8 mouse cellular contexts compared by ENCODE assay signal in the genomic region with DNA sequence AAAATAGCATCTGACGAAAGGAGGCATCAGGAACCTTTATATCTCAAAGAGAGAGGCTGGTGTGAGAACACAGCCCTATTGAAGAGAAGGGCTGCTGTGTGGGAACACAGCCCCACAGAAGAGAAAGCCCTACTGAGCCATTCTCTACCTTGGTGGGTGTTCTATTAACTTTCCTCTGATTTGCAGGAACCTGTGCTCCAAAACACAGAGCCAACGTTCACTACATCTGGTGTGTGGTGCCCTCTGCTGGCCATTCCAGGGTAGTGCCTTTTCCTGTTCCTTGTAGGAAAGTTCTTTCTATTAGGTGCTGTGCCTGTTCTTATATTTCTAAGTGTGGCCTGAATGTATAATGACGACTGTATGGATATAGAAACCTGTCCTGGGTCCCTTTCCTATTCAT. TPM values are rescaled to one million over a fixed set of nuclear protein-coding genes. Genes with fewer than 3 reads are reported as not detected.
DNase-seq lines count a peak whose midpoint lies in the region; ATAC-seq and TF ChIP-seq lines count a peak whose summit lies in the region.

No protein-coding gene starts in this region.

- H3K4me3 ChIP-seq in heart, adult 2 months, result no peak overlapping the region
- H3K4me3 ChIP-seq in limb, embryonic 10.5 days, result no peak overlapping the region
- H3K4me3 ChIP-seq in midbrain, postnatal 0 days (ENCODE audit: low read depth, low read length), result no peak overlapping the region

- TF ChIP-seq POLR2A in heart, adult 2 months (IDR thresholded peaks at IDR 0.05; ENCODE audit: insufficient read depth, low read depth, low read length), result no peak

- DNase-seq in A20 (ENCODE audit: low read depth, low spot score), result peak; percentile 69
- peak; percentile 90 for DNase-seq in adrenal gland, postnatal 14 days
- peak; percentile 81 for DNase-seq in embryo, embryonic 9.5 days (ENCODE audit: extremely low spot score)
- peak; percentile 77 to 85 for DNase-seq in heart, adult 2 months
- DNase-seq in kidney, adult 18-20 months, result peak; percentile 86
- peak; percentile 90 for DNase-seq in limb, embryonic 10.5 days (ENCODE audit: low spot score)
- DNase-seq in midbrain, postnatal 0 days (ENCODE audit: low spot score), result peak; percentile 91
- DNase-seq in spleen, postnatal 10 days (ENCODE audit: low spot score in 2 of 2), result peak; percentile 58 to 85

- ATAC-seq in midbrain, postnatal 0 days (ENCODE audit: low FRiP score), result 0 out of 2 replicates have a peak, but pooled peaks have one; percentile 44

- no peak overlapping the region for H3K4me2 ChIP-seq in midbrain, postnatal 0 days (ENCODE audit: low read depth, low read length, poor library complexity, severe bottlenecking)

- peak; percentile 97 for TF ChIP-seq EP300 in heart, adult 2 months (IDR thresholded peaks at IDR 0.05; ENCODE audit: insufficient read depth, low read depth, low read length)

- intact Hi-C loops in heart, adult 2 months (cut with DNase I), result loop anchor here (1.0 to 5.0 kb wide), 3 partner anchors 46 to 463 kb away; no protein-coding TSS in a partner anchor

- H3K4me1 ChIP-seq in heart, adult 2 months (ENCODE audit: control insufficient read depth, insufficient read depth, low read length), result peaks cover 4% of the 10 kb centered on the region
- peaks cover 19% of the 10 kb centered on the region; the same call in 1 of the 2 replicates for H3K4me1 ChIP-seq in limb, embryonic 10.5 days
- H3K4me1 ChIP-seq in midbrain, postnatal 0 days (ENCODE audit: insufficient read depth, low read length), result no peaks in the 10 kb centered on the region

- no peaks in the 10 kb centered on the region for H3K36me3 ChIP-seq in heart, adult 2 months (ENCODE audit: control insufficient read depth, insufficient read depth, low read length)
- no peaks in the 10 kb centered on the region for H3K36me3 ChIP-seq in limb, embryonic 10.5 days
- no peaks in the 10 kb centered on the region for H3K36me3 ChIP-seq in midbrain, postnatal 0 days (ENCODE audit: insufficient read depth, low read length)

- WGBS in heart, adult 2 months, result 27% methylated on average over 3 of the region's 3 CpGs
- 32% methylated on average over 3 of the region's 3 CpGs for WGBS in limb, embryonic 10.5 days
- 20% methylated on average over 3 of the region's 3 CpGs for WGBS in midbrain, postnatal 0 days

- H3K9me3 ChIP-seq in limb, embryonic 10.5 days (replicated peaks), result no peaks in the 10 kb centered on the region
- no peaks in the 10 kb centered on the region for H3K9me3 ChIP-seq in midbrain, postnatal 0 days (ENCODE audit: low read length)

- peak; percentile 91 for TF ChIP-seq CTCF in heart, adult 2 months (IDR thresholded peaks at IDR 0.05)
- peak; percentile 99 for TF ChIP-seq CTCF in midbrain, postnatal 0 days (IDR thresholded peaks at IDR 0.05)

- H3K79me2 ChIP-seq in heart, adult 2 months (replicated peaks; ENCODE audit: control insufficient read depth, insufficient read depth, low read length), result no peaks in the 10 kb centered on the region

- H3K27ac ChIP-seq in heart, adult 2 months, result peak overlapping the region; percentile 10; the same call in 1 of the 2 replicates
- H3K27ac ChIP-seq in limb, embryonic 10.5 days, result no peak overlapping the region
- no peak overlapping the region for H3K27ac ChIP-seq in midbrain, postnatal 0 days (ENCODE audit: low read depth, low read length)

- no peak overlapping the region for H3K9ac ChIP-seq in heart, adult 2 months (ENCODE audit: low read depth, low read length)
- H3K9ac ChIP-seq in midbrain, postnatal 0 days (replicated peaks; ENCODE audit: low read length, poor library complexity, severe bottlenecking), result no peak overlapping the region

- H3K27me3 ChIP-seq in heart, adult 2 months (ENCODE audit: control insufficient read depth, insufficient read depth, low read length), result no peaks in the 10 kb centered on the region
- no peaks in the 10 kb centered on the region for H3K27me3 ChIP-seq in limb, embryonic 10.5 days (ENCODE audit: low read depth, poor library complexity, severe bottlenecking)
- no peaks in the 10 kb centered on the region for H3K27me3 ChIP-seq in midbrain, postnatal 0 days (ENCODE audit: insufficient read depth, low read length)

RNA-seq across cellular contexts. Expression of a gene that starts 7.8 kb away (rescaled TPM):
- 29.8 and 30.5 TPM in 2 replicates for total RNA-seq in adrenal gland, postnatal 14 days (2021)
- total RNA-seq in heart, adult 2 months (2021), result 10 to 100 TPM in 1 of 2 experiments, 1 to 10 TPM in 1; 9.3 to 10.7 TPM
- polyA plus RNA-seq in heart, adult 2 months (2012; rRNA removed), result 5.5 and 7.0 TPM in 2 replicates
- polyA plus RNA-seq in limb, embryonic 10.5 days (2016; fragmentation: Nextera tagmentation; extraction: Ambion mirVana), result 44.0 and 55.8 TPM in 2 replicates
- 17.7 and 30.5 TPM in 2 replicates for total RNA-seq in midbrain, postnatal 0 days (2014; rRNA removed)
- polyA plus RNA-seq in midbrain, postnatal 0 days (2015; fragmentation: Nextera tagmentation; extraction: Ambion mirVana), result 26.6 and 40.8 TPM in 2 replicates
